Mouse (Mus musculus) adrenal gland, adult 2 months (tissue): ENCODE data around the gene Tmod4. TPM values are rescaled to one million over a fixed set of nuclear protein-coding genes. Genes with fewer than 3 reads are reported as not detected.

Experiments used
- DNase-seq: peaks from one replicate; pipeline ENCODE4 v3.0.0; 2021
- microRNA-seq, 2 experiments: library from miRNA; unstranded; fragments of <30 nt; microRNA quantifications; one replicate each; pipeline ENCODE4 v1.2.0; 2021
- polyA plus RNA-seq: library from polyadenylated mRNA; depleted of rRNA; stranded (reverse); fragments of >200 nt; gene quantifications from 2 replicates; pipeline ENCODE4 v1.2.3, GENCODE M21; 2012; rRNA removed
- total RNA-seq, 2 experiments: library from RNA; stranded (reverse); gene quantifications; 2 replicates each; pipeline ENCODE4 v1.2.3; 2021

Gene Tmod4
- total and polyA plus RNA-seq, 3 experiments, result 0.17 to 0.52 (median 0.48) TPM

GRCm38 (mm10) chr3:95173256-95173949 lies 49.1 kb downstream of the Tmod4 start:
- peak; percentile 43 for DNase-seq

DNA sequence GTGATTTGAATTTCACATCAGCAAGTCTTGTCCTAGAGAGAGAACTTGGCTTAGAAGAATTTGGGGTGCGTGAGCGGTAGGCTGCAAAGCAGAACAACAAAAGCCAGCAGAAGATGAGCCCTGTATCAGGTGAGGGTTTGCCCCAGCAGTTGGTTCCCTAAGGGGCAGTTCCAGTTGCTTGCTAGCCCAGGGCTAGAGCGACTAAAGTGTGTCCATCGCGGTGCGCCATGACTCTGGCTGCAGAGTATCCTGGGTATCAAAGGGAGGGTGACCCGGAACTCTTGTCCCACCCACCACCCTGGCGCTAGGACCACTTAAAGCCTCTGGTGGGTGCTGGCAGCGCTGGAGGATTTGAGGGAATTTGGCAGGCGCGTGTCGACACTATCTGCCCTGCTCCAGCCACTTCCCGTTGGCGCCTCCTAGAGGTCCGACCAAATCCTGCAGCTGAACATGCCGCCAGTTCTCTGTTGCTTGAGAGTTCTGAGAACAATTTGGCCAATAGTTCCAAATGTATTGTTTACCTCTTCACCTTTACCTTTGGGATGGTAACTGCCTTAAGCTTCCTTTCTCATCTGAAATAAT lies 49.8 kb downstream of the Tmod4 start:
- DNase-seq, result peak; percentile 88

GRCm38 (mm10) chr3:95176500-95176899 lies 52.2 kb downstream of the Tmod4 start:
- DNase-seq, result no peak

- DNase-seq, result no peak
Measured at GRCm38 (mm10) chr3:95177583-95177982, 53.3 kb downstream of the Tmod4 start.

Small RNAs within 50 kb of the gene (microRNA-seq; reads per million reads assigned to microRNA genes)
- gene Mir8099-1, result 0 reads per million in 2 experiments

Other genes with a start within 250 kb of the Tmod4 start
- 100 to 1,000 TPM; 203 to 297 TPM for gene Psmb4, start 237.5 kb upstream of the Tmod4 start, total RNA-seq
- 236 and 248 TPM in 2 replicates for gene Psmb4, start 237.5 kb upstream of the Tmod4 start, polyA plus RNA-seq
- gene Selenbp1, start 191.4 kb upstream of the Tmod4 start, total RNA-seq, result 10 to 100 TPM; 47.5 to 52.7 TPM
- 102 and 126 TPM in 2 replicates for gene Selenbp1, start 191.4 kb upstream of the Tmod4 start, polyA plus RNA-seq
- gene Rfx5, start 170.4 kb upstream of the Tmod4 start, total RNA-seq, result 10 to 100 TPM; 17.2 to 30.1 TPM
- gene Rfx5, start 170.4 kb upstream of the Tmod4 start, polyA plus RNA-seq, result 10.8 and 13.5 TPM in 2 replicates
- gene Pi4kb, start 149.7 kb upstream of the Tmod4 start, total RNA-seq, result 10 to 100 TPM; 57.0 to 68.7 TPM
- gene Pi4kb, start 149.7 kb upstream of the Tmod4 start, polyA plus RNA-seq, result 29.3 and 29.9 TPM in 2 replicates
- 10 to 100 TPM; 26.3 to 29.5 TPM for gene Zfp687, start 109.0 kb upstream of the Tmod4 start, total RNA-seq
- 27.9 and 32.0 TPM in 2 replicates for gene Zfp687, start 109.0 kb upstream of the Tmod4 start, polyA plus RNA-seq
- 100 to 1,000 TPM; 312 to 335 TPM for gene Psmd4, start 81.9 kb upstream of the Tmod4 start, total RNA-seq
- 105 and 114 TPM in 2 replicates for gene Psmd4, start 81.9 kb upstream of the Tmod4 start, polyA plus RNA-seq
- 10 to 100 TPM; 40.8 to 49.9 TPM for gene Pip5k1a, start 17.5 kb upstream of the Tmod4 start, total RNA-seq
- gene Pip5k1a, start 17.5 kb upstream of the Tmod4 start, polyA plus RNA-seq, result 16.4 and 18.7 TPM in 2 replicates
- gene Vps72, start 13.5 kb upstream of the Tmod4 start, total RNA-seq, result 10 to 100 TPM; 52.4 to 64.0 TPM
- gene Vps72, start 13.5 kb upstream of the Tmod4 start, polyA plus RNA-seq, result 82.4 and 83.0 TPM in 2 replicates
- 10 to 100 TPM; 33.4 to 37.0 TPM for gene Scnm1, start 9.5 kb downstream of the Tmod4 start, total RNA-seq
- 17.6 and 18.6 TPM in 2 replicates for gene Scnm1, start 9.5 kb downstream of the Tmod4 start, polyA plus RNA-seq
- gene Lysmd1, start 9.6 kb downstream of the Tmod4 start, total RNA-seq, result 1 to 10 TPM; 7.1 to 9.0 TPM
- gene Lysmd1, start 9.6 kb downstream of the Tmod4 start, polyA plus RNA-seq, result 3.7 and 4.7 TPM in 2 replicates
- gene Tnfaip8l2, start 17.9 kb downstream of the Tmod4 start, total RNA-seq, result 1 to 10 TPM; 2.0 to 2.2 TPM
- 3.7 and 4.9 TPM in 2 replicates for gene Tnfaip8l2, start 17.9 kb downstream of the Tmod4 start, polyA plus RNA-seq
- 1 to 10 TPM; 2.6 to 3.8 TPM for gene Sema6c, start 36.0 kb downstream of the Tmod4 start, total RNA-seq
- 8.6 and 12.4 TPM in 2 replicates for gene Sema6c, start 36.0 kb downstream of the Tmod4 start, polyA plus RNA-seq
- 10 to 100 TPM; 19.0 to 21.1 TPM for gene Gabpb2, start 93.4 kb downstream of the Tmod4 start, total RNA-seq
- 4.0 and 4.5 TPM in 2 replicates for gene Gabpb2, start 93.4 kb downstream of the Tmod4 start, polyA plus RNA-seq
- gene Cdc42se1, start 104.3 kb downstream of the Tmod4 start, total RNA-seq, result 100 to 1,000 TPM in 1 of 2 experiments, 10 to 100 TPM in 1; 89.7 to 102 TPM
- 46.1 and 53.0 TPM in 2 replicates for gene Cdc42se1, start 104.3 kb downstream of the Tmod4 start, polyA plus RNA-seq
- 1 to 10 TPM; 8.0 to 8.7 TPM for gene Mllt11, start 107.7 kb downstream of the Tmod4 start, total RNA-seq
- 7.2 and 9.2 TPM in 2 replicates for gene Mllt11, start 107.7 kb downstream of the Tmod4 start, polyA plus RNA-seq
- under 1 TPM in 1 of 2 experiments, not detected in 1; 0.21 TPM for gene Gm128, start 117.1 kb downstream of the Tmod4 start, total RNA-seq
- 0.20 and 0.22 TPM in 2 replicates for gene Gm128, start 117.1 kb downstream of the Tmod4 start, polyA plus RNA-seq
- gene Bnipl, start 126.7 kb downstream of the Tmod4 start, total RNA-seq, result not detected
- gene Bnipl, start 126.7 kb downstream of the Tmod4 start, polyA plus RNA-seq, result not detected in 2 replicates
- gene Mindy1, start 156.9 kb downstream of the Tmod4 start, total RNA-seq, result 100 to 1,000 TPM; 131 to 139 TPM
- 209 and 296 TPM in 2 replicates for gene Mindy1, start 156.9 kb downstream of the Tmod4 start, polyA plus RNA-seq
- 10 to 100 TPM; 26.3 to 31.1 TPM for gene Prune1, start 157.6 kb downstream of the Tmod4 start, total RNA-seq
- gene Prune1, start 157.6 kb downstream of the Tmod4 start, polyA plus RNA-seq, result 14.1 and 15.4 TPM in 2 replicates
- 1 to 10 TPM; 1.2 to 2.5 TPM for gene Anxa9, start 182.7 kb downstream of the Tmod4 start, total RNA-seq
- 0.88 and 1.3 TPM in 2 replicates for gene Anxa9, start 182.7 kb downstream of the Tmod4 start, polyA plus RNA-seq
- gene Cers2, start 190.3 kb downstream of the Tmod4 start, total RNA-seq, result 100 to 1,000 TPM; 224 to 263 TPM
- 78.7 and 99.1 TPM in 2 replicates for gene Cers2, start 190.3 kb downstream of the Tmod4 start, polyA plus RNA-seq
- 10 to 100 TPM; 20.7 to 21.7 TPM for gene Setdb1, start 232.7 kb downstream of the Tmod4 start, total RNA-seq
- 6.9 and 7.6 TPM in 2 replicates for gene Setdb1, start 232.7 kb downstream of the Tmod4 start, polyA plus RNA-seq